Mouse (Mus musculus) right cerebral cortex, adult 18-20 months (tissue): Measurements from ENCODE around the gene Dexi.

Experiments
- DNase-seq: peaks from one replicate; pipeline ENCODE4 v3.0.0; 2022; ENCODE audit warnings: mixed read lengths

The Dexi gene

GRCm38 (mm10) chr16:10498096-10498602, 44.7 kb downstream of the Dexi start:
- DNase-seq = no peak

- DNase-seq = no peak
Observed at GRCm38 (mm10) chr16:10495824-10496298, 47.0 kb downstream of the Dexi start.

- no peak for DNase-seq
Observed at GRCm38 (mm10) chr16:10492587-10492986, 50.3 kb downstream of the Dexi start.

- no peak for DNase-seq
Observed at GRCm38 (mm10) chr16:10491716-10492115, 51.1 kb downstream of the Dexi start.

- DNase-seq = no peak
Observed at GRCm38 (mm10) chr16:10490503-10491150, 52.2 kb downstream of the Dexi start.

GRCm38 (mm10) chr16:10489904-10490457, 52.9 kb downstream of the Dexi start:
- DNase-seq = no peak

GRCm38 (mm10) chr16:10489483-10489882, 53.4 kb downstream of the Dexi start:
- DNase-seq = no peak

GRCm38 (mm10) chr16:10488769-10489481, 53.9 kb downstream of the Dexi start:
- DNase-seq = no peak

- no peak for DNase-seq
Observed at GRCm38 (mm10) chr16:10487895-10488493, 54.9 kb downstream of the Dexi start.

- DNase-seq = no peak
Observed at GRCm38 (mm10) chr16:10486993-10487392, 55.9 kb downstream of the Dexi start.

- DNase-seq = no peak
Observed at GRCm38 (mm10) chr16:10482343-10482742, 60.5 kb downstream of the Dexi start.

- DNase-seq = no peak
Observed at GRCm38 (mm10) chr16:10479857-10480256, 63.0 kb downstream of the Dexi start, which contains the start of gene Ciita. Gene Ciita, plus strand, starts transcription at chr16:10480059.

GRCm38 (mm10) chr16:10475919-10476318, 66.9 kb downstream of the Dexi start:
- DNase-seq = no peak

- no peak for DNase-seq
Observed at GRCm38 (mm10) chr16:10474956-10475355, 67.9 kb downstream of the Dexi start.

GRCm38 (mm10) chr16:10471950-10472349, 70.9 kb downstream of the Dexi start:
- DNase-seq = no peak

- DNase-seq = no peak
Observed at GRCm38 (mm10) chr16:10468201-10468600, 74.7 kb downstream of the Dexi start.

- DNase-seq = no peak
Observed at GRCm38 (mm10) chr16:10467391-10468107, 75.3 kb downstream of the Dexi start.

GRCm38 (mm10) chr16:10465011-10465681, 77.7 kb downstream of the Dexi start:
- DNase-seq = no peak

GRCm38 (mm10) chr16:10461178-10461577, 81.7 kb downstream of the Dexi start:
- DNase-seq = no peak

- DNase-seq = no peak
Observed at GRCm38 (mm10) chr16:10460188-10460587, 82.7 kb downstream of the Dexi start.

- no peak for DNase-seq
Observed at GRCm38 (mm10) chr16:10454583-10454974, 88.3 kb downstream of the Dexi start.
